Mouse (Mus musculus): ENCODE results near the gene Gorasp2.

The Gorasp2 gene

DNA sequence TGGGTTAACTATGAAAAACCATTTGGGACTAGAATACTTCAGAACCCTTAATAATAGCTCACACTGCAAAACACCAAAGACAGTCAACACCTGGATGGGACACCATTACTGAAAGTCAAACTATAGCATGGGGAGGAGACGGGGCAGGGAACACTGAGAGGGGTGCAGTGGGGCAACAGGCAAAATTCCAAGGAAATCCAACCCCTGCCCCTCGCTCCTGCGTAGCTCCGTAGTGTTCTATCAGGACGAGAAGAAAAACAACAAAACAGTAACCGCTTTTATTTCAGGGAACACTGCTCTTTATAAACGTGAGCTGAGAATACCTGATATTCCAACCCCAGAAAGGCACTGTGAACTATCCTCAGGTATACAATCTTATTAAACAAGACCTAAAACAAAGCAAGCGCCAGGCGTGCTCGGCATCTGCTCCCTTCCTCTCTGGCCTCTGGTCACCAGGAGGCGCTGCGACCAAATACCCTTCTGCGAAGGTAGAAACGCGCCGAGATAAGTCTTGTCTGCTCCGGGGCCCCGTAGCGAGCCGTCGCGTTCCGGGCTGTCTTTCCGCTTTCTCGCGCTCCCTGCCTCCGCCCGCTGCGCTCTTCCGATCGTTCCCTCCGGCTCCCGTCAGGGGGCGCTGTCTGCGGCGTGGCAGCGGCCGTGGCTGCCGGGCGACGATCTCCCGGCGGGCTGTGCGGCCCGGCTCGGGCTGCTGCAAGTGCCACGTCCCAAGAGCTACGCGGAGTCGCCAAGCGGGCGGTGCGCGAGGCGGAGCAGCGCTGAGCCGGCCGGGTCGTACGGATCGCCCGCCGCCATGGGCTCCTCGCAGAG, at the start of gene Gorasp2:
TSS of gene Gorasp2 (plus strand) at position 690 of the 828 bp plus-strand sequence.
- DNase-seq (ENCODE audit: low spot score in 2 of 2): peak; percentile 93 to 98

- peak in 1 of 2 experiments; percentile 75 for DNase-seq (ENCODE audit: low spot score in 2 of 2)
These were observed 46.5 kb upstream of the Gorasp2 start for GRCm38 (mm10) chr2:70614745-70615351.

- no peak for DNase-seq (ENCODE audit: low spot score in 2 of 2)
These were observed 45.3 kb upstream of the Gorasp2 start for GRCm38 (mm10) chr2:70616076-70616475.

- no peak for DNase-seq (ENCODE audit: low spot score in 2 of 2)
These were observed 44.8 kb upstream of the Gorasp2 start for GRCm38 (mm10) chr2:70616617-70617016.

DNA sequence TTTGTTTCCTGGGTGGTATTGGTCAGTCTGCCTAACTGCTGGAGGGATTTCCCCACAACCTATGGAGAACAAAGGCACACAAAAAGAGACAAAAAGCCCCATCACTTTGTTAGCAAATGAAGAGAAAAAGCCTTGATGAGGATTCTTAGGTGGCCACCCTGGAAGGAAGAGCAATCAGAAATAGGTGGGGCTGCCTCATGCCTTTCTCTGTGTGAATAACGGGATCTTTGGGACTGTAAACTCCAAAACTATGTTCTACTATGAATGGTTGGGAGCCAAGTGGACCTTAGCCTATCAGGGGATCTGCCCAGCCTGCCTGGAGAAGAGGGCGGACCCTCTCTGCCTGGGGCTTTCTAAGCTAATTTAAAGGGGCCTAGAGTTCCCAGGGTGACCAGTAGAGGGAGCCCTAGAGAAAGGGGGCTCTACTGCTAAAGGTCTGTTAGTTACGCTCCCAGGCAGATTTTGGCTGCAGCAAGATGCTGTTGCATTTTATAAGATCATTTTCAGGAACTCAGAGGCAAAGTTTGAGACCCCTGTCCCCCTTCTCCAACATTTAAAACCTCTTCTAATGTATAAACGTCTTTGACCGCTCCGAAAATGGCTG, 42.0 kb upstream of the Gorasp2 start:
- no peak for DNase-seq (ENCODE audit: low spot score in 2 of 2)

GRCm38 (mm10) chr2:70620225-70620624, 41.2 kb upstream of the Gorasp2 start:
- peak; percentile 50 to 79 for DNase-seq (ENCODE audit: low spot score in 2 of 2)

DNA sequence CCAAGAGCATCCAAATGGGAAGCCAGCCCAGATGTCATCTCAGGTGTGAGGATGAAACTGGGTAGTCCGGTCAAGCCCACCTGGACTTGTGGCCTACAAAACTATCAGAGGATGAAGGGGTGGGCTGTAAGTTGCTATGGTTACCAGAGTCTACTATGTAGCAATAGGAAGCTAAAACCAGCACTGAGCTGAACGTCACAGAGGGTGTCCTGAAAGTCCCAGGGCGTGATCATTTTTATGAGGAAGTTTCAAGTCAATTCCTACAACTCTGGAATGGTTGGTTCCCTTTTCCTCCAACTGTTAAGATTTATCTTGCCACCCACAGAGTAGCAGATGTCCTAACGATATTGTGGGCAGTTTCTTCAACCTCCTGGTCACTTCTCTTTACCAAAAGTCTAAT, 39.1 kb upstream of the Gorasp2 start:
- DNase-seq (ENCODE audit: low spot score in 2 of 2): no peak

DNA sequence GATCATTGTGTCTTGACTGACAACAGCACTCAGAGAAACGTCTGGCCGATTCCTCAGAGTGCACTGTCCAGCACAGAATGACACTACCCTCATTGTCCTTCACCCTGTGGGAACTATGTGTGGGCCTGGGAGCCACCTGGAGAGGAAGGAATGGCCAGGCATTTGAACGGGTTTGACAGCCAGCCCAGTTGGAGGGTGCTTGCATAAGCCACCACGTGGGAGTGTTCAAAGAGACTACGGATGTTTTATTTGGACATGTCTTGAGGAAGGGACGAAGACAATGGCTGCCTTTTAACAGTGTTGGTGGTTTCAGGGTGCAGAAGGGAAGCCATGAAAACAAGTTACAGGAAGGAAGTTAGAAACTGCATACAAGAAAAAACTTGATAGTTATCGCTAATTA, 35.6 kb upstream of the Gorasp2 start:
- no peak for DNase-seq (ENCODE audit: low spot score in 2 of 2)

- no peak for DNase-seq (ENCODE audit: low spot score in 2 of 2)
These were observed 33.0 kb upstream of the Gorasp2 start for GRCm38 (mm10) chr2:70628397-70628796.

DNA sequence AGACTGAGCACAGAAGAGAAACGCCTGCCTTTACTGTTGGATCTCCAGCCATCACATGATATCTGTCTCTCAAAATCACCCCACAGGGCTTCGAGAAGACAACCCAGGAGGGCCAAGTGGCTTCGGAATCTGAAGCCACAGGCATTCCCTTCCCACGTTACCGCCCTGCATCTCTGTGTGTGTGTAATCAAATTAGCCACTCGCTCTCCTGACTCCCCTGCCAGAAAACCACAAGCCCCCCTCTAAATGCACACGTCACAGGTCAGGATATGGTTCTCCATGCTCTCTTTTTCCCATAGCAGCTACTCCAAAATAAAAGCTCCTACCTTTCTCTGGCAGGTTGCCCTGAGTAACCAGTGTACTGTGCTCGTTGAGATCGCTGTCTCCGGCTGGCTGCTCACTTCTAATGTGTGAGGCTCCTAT, 32.0 kb upstream of the Gorasp2 start:
- no peak for DNase-seq (ENCODE audit: low spot score in 2 of 2)

DNA sequence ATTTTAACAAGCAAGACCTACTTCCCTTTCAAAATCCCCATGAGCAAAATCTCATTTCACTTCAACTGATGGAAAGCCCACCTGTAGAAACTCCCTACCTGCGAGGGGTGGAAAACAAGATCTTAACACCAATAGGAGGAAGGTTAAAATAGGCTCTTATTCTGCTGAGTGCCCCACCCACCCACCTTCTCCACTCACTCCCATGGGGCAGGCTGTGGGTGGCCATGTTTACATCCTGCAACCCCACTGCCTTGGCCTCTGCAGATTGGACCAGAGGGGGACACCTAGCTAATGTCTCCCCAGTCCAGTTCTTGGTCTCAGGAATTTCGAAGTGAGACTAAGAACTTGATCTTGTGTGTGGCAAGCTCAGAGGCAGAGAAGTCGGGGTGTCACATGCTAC, 31.5 kb upstream of the Gorasp2 start:
- DNase-seq (ENCODE audit: low spot score in 2 of 2): peak in 1 of 2 experiments; percentile 45

DNA sequence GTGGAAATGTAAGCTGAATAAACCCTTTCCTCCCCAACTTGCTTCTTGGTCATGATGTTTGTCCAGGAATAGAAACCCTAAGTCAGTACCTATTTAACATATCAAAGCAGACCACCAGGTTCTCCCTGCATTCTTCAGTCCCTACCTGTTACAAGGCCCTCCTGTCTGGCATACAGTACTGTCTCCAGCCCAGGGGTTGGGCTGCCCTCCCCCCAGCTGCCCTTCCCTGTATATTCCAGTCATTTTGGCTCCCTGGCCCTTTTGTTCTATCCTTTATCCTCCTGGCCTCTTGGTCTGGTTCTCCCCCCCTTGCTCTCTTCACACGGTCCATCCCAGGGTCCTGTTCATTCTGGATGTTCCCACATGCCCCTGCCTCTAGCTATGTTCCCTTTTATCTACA, 30.1 kb upstream of the Gorasp2 start:
- no peak for DNase-seq (ENCODE audit: low spot score in 2 of 2)

DNA sequence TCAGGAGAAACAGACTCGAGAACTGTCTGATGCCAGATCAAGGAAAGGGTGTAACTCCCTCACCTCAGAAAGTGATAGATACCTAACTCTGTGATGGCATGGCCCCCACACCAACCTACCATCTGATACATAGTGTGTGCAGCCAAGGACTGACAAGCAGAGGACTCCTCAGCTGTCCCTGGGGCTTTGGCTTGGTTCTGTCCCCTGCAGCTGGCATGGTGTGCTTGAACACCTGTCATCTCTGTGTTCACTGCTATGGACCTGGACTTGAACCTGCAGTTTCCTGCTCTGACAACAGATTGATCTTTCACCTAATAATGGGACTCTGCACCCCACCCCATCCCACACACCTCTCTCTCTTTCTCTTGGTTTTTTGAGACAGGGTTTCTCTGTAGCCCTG, 29.0 kb upstream of the Gorasp2 start:
- no peak for DNase-seq (ENCODE audit: low spot score in 2 of 2)

DNA sequence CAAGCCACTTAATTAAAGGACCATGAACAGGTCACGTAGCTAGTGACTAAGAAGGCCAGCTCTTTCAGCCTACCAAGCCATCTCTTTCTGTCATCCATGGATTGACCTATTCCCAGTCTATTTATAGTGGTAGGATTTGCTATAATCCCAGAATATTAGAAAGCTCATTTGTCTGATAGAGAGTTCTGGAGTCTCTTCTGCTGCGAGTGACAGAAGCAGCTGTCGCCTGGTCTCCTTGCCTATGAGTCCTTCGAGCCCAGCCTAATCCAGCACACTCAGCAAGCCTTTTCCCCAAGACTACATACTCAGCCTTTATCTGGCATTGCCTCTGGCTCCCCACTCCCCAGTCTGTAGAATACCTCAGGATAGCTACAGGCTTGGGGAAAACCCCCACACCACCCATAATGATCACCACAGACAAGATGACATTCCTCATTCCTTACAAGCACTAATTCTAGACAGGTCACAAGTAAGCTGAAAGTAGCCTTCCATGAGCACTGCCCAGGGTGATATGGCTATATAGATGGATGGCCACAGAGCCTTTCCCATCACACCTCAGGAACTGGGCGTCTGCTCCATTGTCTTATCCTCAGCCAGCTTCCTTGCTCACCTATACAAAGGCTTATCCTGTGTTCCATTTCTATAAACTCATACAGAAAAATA, 27.2 kb upstream of the Gorasp2 start:
- DNase-seq (ENCODE audit: low spot score in 2 of 2): no peak

DNA sequence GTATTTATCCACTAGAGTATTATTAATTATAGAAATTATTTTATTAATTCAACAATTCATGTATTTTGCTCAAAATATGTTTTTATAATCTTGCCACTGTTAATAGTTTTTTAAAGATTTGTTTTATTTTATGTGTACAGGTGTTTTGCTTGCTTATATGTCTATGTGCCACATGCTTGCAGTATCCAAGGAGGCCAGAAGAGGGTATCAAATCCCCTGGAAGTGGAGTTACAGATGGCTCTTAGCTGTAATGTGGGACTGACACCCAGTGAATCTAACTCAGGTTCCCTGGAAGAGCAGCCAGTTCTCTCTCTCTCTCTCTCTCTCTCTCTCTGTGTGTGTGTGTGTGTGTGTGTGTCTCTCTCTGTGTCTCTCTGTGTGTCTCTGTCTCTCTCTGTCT, 20.4 kb upstream of the Gorasp2 start:
- DNase-seq (ENCODE audit: low spot score in 2 of 2): no peak

DNA sequence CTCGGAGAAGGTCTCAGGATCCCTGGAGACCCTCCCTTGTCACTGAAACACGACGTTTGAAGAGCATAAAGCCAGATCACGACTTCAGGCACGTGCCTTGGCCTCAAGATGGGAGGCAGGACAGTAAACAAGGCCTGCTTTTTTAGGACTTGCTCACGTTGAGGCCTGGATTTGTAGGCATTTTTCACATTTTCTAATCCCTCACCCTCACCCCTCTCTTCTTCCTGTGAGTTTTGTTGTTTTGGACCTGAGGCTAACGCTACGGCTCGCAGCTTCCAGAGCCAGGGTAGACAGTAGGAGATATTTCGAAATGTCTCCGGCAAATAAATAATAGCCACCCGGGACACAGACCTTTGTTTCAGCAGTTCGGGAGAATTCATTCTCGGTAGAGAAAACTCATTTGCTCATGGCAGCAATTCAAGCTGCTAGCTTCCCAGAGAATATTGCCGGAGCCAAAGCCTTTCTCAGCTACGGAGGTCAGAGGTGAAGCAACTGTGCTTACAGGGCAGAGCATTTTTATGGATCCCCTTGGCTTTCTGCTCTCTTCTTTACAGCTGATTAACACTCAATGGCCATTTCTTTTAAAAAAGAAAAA, 18.3 kb upstream of the Gorasp2 start:
- no peak for DNase-seq (ENCODE audit: low spot score in 2 of 2)

DNA sequence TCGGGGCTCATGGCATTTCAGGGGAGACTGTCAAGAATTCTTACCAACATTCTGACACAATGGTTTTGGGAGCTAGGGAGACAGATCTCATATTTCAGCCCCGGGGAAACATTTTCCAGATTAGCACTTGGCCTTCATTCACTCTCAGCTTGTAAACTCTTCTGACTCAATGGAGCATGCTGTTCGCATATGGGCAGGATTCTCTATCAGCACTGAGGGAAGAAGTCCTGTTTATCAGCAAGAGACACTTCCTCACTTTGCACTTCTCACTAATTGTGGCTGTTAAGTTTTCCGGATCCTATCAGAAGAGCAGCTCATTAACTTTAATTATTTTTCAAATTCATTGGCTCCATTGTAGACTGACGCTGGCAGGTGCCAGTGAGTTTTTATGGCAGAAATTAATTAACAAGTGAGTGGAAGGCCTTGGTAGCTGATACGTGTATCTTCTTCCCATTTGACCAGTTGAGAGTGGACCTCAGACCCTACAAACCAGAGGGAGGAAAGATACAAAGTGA, 16.1 kb upstream of the Gorasp2 start:
- DNase-seq (ENCODE audit: low spot score in 2 of 2): no peak

GRCm38 (mm10) chr2:70647681-70648080, 13.7 kb upstream of the Gorasp2 start:
- DNase-seq (ENCODE audit: low spot score in 2 of 2): no peak

DNA sequence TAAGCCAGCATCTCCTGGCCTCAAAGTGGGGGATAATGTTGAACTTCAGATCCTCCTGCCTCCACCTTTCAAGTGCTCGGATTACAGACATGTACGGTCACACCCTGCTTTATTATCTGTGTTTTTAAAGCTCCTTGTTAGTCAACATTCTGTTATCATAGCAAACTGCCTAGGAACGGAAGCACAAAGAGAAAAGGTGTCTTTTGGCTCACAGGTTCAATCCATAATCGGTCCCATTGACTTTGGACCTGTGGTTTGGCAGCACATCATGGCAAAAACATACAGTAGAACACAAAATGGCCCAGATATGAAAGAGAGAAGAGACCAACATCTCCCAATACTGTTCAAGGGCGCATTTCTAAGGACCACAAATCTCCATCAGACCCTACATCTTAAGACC, 13.1 kb upstream of the Gorasp2 start:
- DNase-seq (ENCODE audit: low spot score in 2 of 2): no peak

- no peak for DNase-seq (ENCODE audit: low spot score in 2 of 2)
These were observed 11.9 kb upstream of the Gorasp2 start for GRCm38 (mm10) chr2:70649471-70649870.

GRCm38 (mm10) chr2:70651820-70652219, 9.6 kb upstream of the Gorasp2 start:
- DNase-seq (ENCODE audit: low spot score in 2 of 2): no peak

- DNase-seq (ENCODE audit: low spot score in 2 of 2): no peak
These were observed 4.3 kb upstream of the Gorasp2 start for GRCm38 (mm10) chr2:70657083-70657482.

Measured in spleen, postnatal 10 days (tissue).